Mouse (Mus musculus) thymus, adult 2 months (tissue): ENCODE measurements at regions not wholly inside any gene's neighbourhood (a gene's known extent, or its start where the extent isn't known, plus 50 kb on each side); places are given as distances from the start of the nearest gene placed in this dataset.

Experiments used
- CTCF ChIP-seq: fragments of 200-500 bp; IDR thresholded peaks from 2 replicates; pipeline ENCODE4 v1.5.1; 2012; ENCODE audit warnings: mild to moderate bottlenecking, control low read depth, low read length, moderate library complexity, borderline replicate concordance; ENCODE audit not compliant: control insufficient read depth, poor library complexity, insufficient read depth; ENCODE audit errors: extremely low read depth
- POLR2A ChIP-seq: fragments of 200-500 bp; IDR thresholded peaks from 2 replicates; pipeline ENCODE4 v1.6.1; 2012; ENCODE audit warnings: mild to moderate bottlenecking, low read length, control low read depth, moderate library complexity; ENCODE audit not compliant: control insufficient read depth, poor library complexity, insufficient read depth; ENCODE audit errors: extremely low read depth

GRCm38 (mm10) chr2:160048286-160048685, 285.7 kb downstream of the Gm826 start:
- no peak for TF ChIP-seq POLR2A
- TF ChIP-seq CTCF: no peak
